Mouse (Mus musculus): Measurements from ENCODE around the gene Fancc.

DNA sequence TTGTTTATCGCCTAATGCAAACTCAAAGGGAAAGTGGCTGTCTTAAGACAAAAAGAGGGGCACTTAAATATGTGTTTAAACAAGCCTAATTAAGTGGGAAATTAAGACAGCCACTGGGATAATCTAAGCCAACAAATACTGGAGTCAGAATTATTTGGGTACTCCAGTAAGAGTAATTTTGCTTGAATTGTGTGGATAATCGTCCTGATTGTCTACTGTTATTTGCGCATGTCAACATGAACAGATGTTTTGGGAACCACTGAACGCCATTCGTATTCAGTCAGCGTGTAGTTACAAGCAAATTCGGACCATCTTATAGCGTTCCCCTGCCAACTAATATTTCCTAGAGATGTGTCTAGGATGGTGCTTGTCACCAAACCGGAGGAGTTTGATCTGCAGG, 33.8 kb upstream of the Fancc start:
- TF ChIP-seq POLR2A (IDR thresholded peaks at IDR 0.05; ENCODE audit: control insufficient read depth, extremely low read depth, insufficient read depth, low read length, poor library complexity) = no peak
- TF ChIP-seq CTCF (IDR thresholded peaks at IDR 0.05; ENCODE audit: borderline replicate concordance, control insufficient read depth, extremely low read depth, insufficient read depth, low read length, poor library complexity) = no peak
